Mouse (Mus musculus) heart, embryonic 14.5 days (tissue): ENCODE results near the gene Smagp. TPM values are rescaled to one million over a fixed set of nuclear protein-coding genes. Genes with fewer than 3 reads are reported as not detected.

Experiments used
- ATAC-seq: fragments of 200-750 bp; cut with Nextera tagmentation; 2 replicates; pipeline ENCODE4 v1.8.0; 2017; ENCODE audit warnings: low read depth, moderate TSS enrichment; ENCODE audit not compliant: insufficient number of reproducible peaks, insufficient read depth, low FRiP score
- H3K27ac ChIP-seq, 2 experiments: fragments of 200-500 bp in 1 of 2; fragments of 300-500 bp in 1 of 2; sonication (generic) in 1 of 2; replicated peaks in 1 of 2; 2 replicates each; pipeline ENCODE4 v1.5.1; 2012 to 2014; ENCODE audit warnings: low read depth in 2 of 2, low read length in 2 of 2, control low read depth in 1 of 2, mild to moderate bottlenecking in 1 of 2, mixed read lengths in 1 of 2; ENCODE audit not compliant: control insufficient read depth in 1 of 2, insufficient read depth in 1 of 2
- H3K27me3 ChIP-seq: fragments of 300-500 bp; sonication (generic); 2 replicates; pipeline ENCODE4 v1.6.1; 2014; ENCODE audit warnings: mild to moderate bottlenecking, low read length, control low read depth; ENCODE audit not compliant: control insufficient read depth, insufficient read depth
- H3K36me3 ChIP-seq: fragments of 300-500 bp; sonication (generic); 2 replicates; pipeline ENCODE4 v1.6.1; 2014; ENCODE audit warnings: mild to moderate bottlenecking, control low read depth, low read length, mixed read lengths; ENCODE audit not compliant: control insufficient read depth, insufficient read depth
- H3K4me1 ChIP-seq, 2 experiments: fragments of 200-500 bp in 1 of 2; fragments of 300-500 bp in 1 of 2; sonication (generic) in 1 of 2; 2 replicates each; pipeline ENCODE4 v1.6.1; 2012 to 2014; ENCODE audit warnings: low read length in 2 of 2, control low read depth in 1 of 2, mixed read lengths in 1 of 2; ENCODE audit not compliant: control insufficient read depth in 2 of 2, insufficient read depth in 2 of 2
- H3K4me2 ChIP-seq: fragments of 300-500 bp; sonication (generic); 2 replicates; pipeline ENCODE4 v1.6.1; 2014; ENCODE audit warnings: mild to moderate bottlenecking, low read length
- H3K4me3 ChIP-seq, 2 experiments: fragments of 200-500 bp in 1 of 2; fragments of 300-500 bp in 1 of 2; sonication (generic) in 1 of 2; 2 replicates each; pipeline ENCODE4 v1.5.1; 2012 to 2014; ENCODE audit warnings: low read length in 2 of 2, mild to moderate bottlenecking in 2 of 2, control low read depth in 1 of 2, low read depth in 1 of 2, moderate library complexity in 1 of 2; ENCODE audit not compliant: control insufficient read depth in 1 of 2, insufficient read depth in 1 of 2
- H3K9ac ChIP-seq: fragments of 300-500 bp; sonication (generic); 2 replicates; pipeline ENCODE4 v1.6.1; 2014; ENCODE audit warnings: mild to moderate bottlenecking, low read length
- H3K9me3 ChIP-seq: fragments of 300-500 bp; sonication (generic); 2 replicates; pipeline ENCODE4 v1.6.1; 2016; ENCODE audit warnings: low read length, control low read depth; ENCODE audit not compliant: control insufficient read depth
- WGBS: fragments of 180-500 bp; shearing (Covaris S2); extraction: QIAGEN DNeasy Blood & Tissue Kit; methylation state at CpG from one replicate; pipeline ENCODE4 v1.1.7; 2014; 5-methylcytosine and 5-hydroxymethylcytosine counted together
- polyA plus RNA-seq: library from polyadenylated mRNA; unstranded; fragments of >200 nt; fragmentation: Nextera tagmentation; extraction: Ambion mirVana; gene quantifications from 2 replicates; pipeline ENCODE4 v1.2.1, GENCODE M21; 2014

Smagp gene
- polyA plus RNA-seq, 1 experiment from 2014 or later = 18.7 TPM

DNA sequence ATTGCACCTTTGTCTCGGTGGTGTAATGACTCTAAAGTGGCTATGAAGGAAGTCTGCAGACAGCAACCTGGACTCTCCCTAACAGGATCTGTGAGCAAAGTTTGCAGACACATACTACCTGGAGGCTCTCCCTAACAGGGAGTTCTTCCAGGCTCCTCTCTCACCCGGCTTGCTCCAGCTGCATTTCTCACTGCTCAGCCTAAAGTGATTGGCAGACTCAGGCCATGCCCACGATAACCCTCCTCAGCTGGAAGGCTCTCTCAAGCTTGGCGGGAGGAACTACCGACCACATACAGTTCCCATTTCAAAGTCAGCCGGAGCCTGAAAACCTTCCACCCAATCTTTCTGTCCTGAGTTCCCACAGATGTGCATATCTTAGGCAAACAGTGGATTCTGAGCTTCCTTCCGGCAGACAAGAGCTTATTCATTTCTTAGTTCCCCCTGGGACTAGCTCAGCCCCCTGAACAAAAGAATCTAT lies 29.5 kb upstream of the Smagp start:
- ATAC-seq = 0 out of 2 replicates have a peak, but pooled peaks have one; percentile 42
- H3K36me3 ChIP-seq = no peaks in the 10 kb centered on the region
- no peaks in the 10 kb centered on the region for H3K27me3 ChIP-seq
- H3K4me3 ChIP-seq = no peak overlapping the region
- H3K9ac ChIP-seq = peak overlapping the region; percentile 2; the same call in 1 of the 2 replicates
- H3K4me1 ChIP-seq = peaks cover 9 to 19% of the 10 kb centered on the region in 2 experiments
- 5% methylated on average over 7 of the region's 7 CpGs for whole genome bisulfite sequencing
- peak overlapping the region; percentile 41 for H3K4me2 ChIP-seq
- H3K9me3 ChIP-seq = no peaks in the 10 kb centered on the region
- peak overlapping the region in 1 of 2 experiments; percentile 75; a peak in 2 of 4 replicates for H3K27ac ChIP-seq

DNA sequence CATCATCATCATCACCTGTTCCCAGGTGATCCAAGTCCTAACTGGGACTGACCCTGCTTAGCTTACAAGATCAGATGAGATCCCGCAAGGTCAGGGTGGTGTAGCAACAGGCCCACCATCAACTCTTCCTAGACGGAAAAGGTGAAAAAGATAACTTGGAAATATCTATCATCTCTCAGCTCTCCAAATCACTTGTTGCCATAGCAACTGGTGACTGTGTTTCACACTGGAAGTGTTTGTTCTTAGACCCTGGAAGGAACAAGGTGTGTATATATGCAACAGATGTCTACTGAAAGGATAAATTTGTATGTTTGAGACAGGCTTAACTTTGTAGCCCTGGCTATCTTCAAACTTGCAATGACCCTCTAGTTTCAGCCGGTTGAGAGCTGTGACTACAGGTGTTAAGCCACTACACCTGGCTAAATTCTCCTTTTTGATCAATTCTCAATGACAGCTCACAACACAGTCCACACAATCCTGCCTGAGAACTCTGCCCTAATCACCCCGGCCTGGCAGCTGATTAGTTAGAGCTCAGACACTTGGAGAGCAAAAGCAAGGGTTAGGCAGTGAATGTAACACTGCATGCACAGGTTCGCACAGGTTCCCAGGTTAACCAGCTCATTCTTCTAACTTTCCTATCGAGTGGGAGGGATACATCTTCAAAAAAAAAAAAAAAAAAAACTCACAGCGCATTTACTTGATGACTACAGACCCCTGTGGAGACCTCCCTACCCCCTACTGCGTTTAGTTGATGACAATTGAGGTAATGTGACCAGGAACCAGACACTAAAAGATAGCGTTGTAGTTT lies 28.9 kb upstream of the Smagp start:
- H3K9me3 ChIP-seq = no peaks in the 10 kb centered on the region
- peak overlapping the region; percentile 41 for H3K4me2 ChIP-seq
- peak overlapping the region in 1 of 2 experiments; percentile 75; a peak in 2 of 4 replicates for H3K27ac ChIP-seq
- H3K4me3 ChIP-seq = no peak overlapping the region
- no peak for ATAC-seq
- H3K9ac ChIP-seq = no peak overlapping the region
- H3K4me1 ChIP-seq = peaks cover 9 to 19% of the 10 kb centered on the region in 2 experiments
- no peaks in the 10 kb centered on the region for H3K27me3 ChIP-seq
- H3K36me3 ChIP-seq = no peaks in the 10 kb centered on the region
- WGBS = 29% methylated on average over 9 of the region's 9 CpGs

DNA sequence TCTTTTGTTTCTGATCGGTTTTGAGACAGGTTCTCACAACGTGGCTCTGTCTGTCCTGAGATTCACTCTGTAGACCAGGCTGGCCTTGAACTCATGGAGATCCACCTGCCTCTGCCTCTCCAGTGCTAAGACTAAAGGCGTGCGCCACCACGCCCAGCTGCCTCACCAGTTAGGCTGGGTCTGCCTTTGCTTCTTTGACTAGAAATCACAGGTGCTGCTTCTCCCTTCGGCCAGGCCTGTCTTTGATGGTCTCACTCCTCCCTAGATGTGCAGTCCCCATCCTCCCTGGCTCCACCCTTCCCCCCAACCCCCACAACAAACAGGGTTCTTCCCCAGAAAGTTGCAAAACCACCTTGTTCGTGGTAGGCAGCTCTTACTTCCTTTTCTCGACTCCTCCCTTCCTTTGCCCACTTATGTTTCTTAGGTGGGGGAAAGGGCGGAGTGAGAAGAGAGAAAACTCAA lies 28.1 kb upstream of the Smagp start:
- Histone ChIP-seq H3K27me3 (no peaks in the 10 kb centered on the region), H3K36me3 (no peaks in the 10 kb centered on the region), H3K4me3 (no peak overlapping the region), H3K4me1 (peaks cover 9 to 19% of the 10 kb centered on the region in 2 experiments), H3K9ac (no peak overlapping the region), H3K9me3 (no peaks in the 10 kb centered on the region), H3K4me2 (no peak overlapping the region), H3K27ac (no peak overlapping the region)
- WGBS = 78% methylated on average over 9 of the region's 9 CpGs
- no peak for ATAC-seq

DNA sequence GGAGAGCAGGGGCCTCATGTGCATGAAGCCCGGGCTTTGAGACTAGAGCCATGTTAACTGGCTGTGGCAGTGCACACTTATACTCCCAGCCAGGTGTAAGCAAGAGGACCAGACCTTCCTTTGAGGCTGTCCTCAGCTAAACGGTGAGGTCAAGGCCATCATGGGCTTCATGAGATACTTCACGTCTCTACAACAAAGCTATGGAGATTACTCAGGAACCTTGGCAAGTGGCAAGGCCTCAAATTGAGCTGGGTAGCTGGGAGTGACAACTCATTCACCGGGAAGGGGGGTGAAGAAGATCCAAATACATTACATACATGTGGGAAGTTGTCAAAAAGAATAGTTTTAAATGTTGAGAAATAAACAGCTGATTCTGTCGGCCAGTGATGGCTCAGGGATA lies 24.1 kb upstream of the Smagp start:
- no peak for ATAC-seq
- H3K4me3 ChIP-seq = no peak overlapping the region
- no peaks in the 10 kb centered on the region for H3K9me3 ChIP-seq
- H3K27ac ChIP-seq = no peak overlapping the region
- H3K27me3 ChIP-seq = no peaks in the 10 kb centered on the region
- no peak overlapping the region for H3K9ac ChIP-seq
- 87% methylated on average over 5 of the region's 5 CpGs for WGBS
- no peak overlapping the region for H3K4me2 ChIP-seq
- 0 out of 4 replicates have a peak, but pooled peaks cover 0 to under 1% of the 10 kb centered on the region in 2 experiments for H3K4me1 ChIP-seq
- H3K36me3 ChIP-seq = no peaks in the 10 kb centered on the region

DNA sequence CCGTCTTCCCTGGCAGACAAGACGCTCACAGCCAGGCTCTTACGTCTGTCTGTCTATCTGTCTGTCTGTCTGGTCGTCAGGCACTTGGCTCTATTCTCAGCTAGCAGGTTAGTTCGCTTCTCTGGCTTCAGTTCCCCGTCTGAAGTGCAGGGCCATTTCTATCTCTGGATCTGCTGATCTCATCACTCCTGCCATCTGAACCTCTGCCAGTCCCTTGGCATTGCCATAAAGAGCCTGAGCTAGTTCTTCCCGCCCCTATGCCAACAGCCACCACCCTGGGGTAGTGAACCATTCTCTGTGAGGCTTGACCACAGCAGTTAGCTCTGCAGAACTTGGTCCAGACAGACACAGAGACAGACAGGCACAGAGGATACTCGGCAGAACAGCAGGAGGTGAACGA lies 23.6 kb upstream of the Smagp start:
- 75% methylated on average over 9 of the region's 9 CpGs for WGBS
- Histone ChIP-seq H3K27ac (no peak overlapping the region), H3K4me3 (no peak overlapping the region), H3K27me3 (no peaks in the 10 kb centered on the region), H3K9me3 (no peaks in the 10 kb centered on the region), H3K9ac (no peak overlapping the region), H3K4me2 (no peak overlapping the region), H3K36me3 (no peaks in the 10 kb centered on the region), H3K4me1 (no peaks in the 10 kb centered on the region)
- no peak for ATAC-seq

DNA sequence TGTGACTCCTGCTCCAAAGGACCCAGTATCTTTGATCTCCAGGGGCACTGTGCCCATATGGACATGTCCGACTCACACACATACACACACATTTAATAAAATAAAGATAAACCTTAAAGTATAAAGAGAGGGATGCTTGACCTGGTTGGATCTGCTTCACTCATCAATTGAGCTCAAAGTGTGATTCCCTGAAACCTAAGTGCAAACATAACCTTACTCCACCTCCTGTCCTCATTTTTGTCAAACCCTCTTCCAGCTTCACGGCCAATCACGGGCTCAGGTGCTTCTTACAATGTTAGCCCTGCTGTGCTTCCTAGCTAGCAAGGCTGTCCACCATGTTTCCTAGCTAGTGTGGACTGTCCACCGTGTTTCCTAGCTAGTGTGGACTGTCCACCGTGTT lies 18.5 kb upstream of the Smagp start:
- WGBS = 74% methylated on average over 5 of the region's 5 CpGs

DNA sequence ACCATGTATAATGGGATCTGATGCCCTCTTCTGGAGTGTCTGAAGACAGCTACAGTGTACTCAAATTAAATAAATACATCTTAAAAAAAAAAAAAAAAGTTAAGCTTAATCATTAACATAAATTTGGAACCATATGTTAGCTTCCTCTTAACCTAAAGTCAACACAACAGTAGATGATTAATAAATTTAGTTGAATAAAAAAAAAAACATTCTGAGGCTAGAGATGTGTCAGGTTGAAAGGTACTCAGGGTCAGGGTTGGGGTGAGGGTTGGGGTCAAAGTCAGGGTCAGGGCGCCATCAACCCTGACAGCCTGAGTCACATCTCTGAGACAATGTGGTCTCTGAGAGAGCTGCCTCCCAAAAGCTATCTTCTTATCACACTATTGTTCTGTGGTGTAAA lies 17.5 kb upstream of the Smagp start:
- no peak for ATAC-seq
- WGBS = 80% methylated on average over 1 of the region's 1 CpGs
- Histone ChIP-seq H3K27ac (no peak overlapping the region), H3K4me1 (no peaks in the 10 kb centered on the region; a peak in 2 of 4 replicates), H3K9ac (no peak overlapping the region), H3K4me2 (no peak overlapping the region), H3K4me3 (no peak overlapping the region), H3K36me3 (no peaks in the 10 kb centered on the region), H3K9me3 (no peaks in the 10 kb centered on the region), H3K27me3 (no peaks in the 10 kb centered on the region)

More for the DNA sequence above, 18.5 kb upstream of the Smagp start:
- Histone ChIP-seq H3K9me3 (no peaks in the 10 kb centered on the region), H3K4me3 (no peak overlapping the region), H3K27ac (no peak overlapping the region), H3K27me3 (no peaks in the 10 kb centered on the region), H3K4me1 (no peaks in the 10 kb centered on the region), H3K36me3 (no peaks in the 10 kb centered on the region), H3K9ac (no peak overlapping the region), H3K4me2 (no peak overlapping the region)
- ATAC-seq = no peak
